Mouse (Mus musculus): ENCODE data around the gene Ank2. TPM values are rescaled to one million over a fixed set of nuclear protein-coding genes. Genes with fewer than 3 reads are reported as not detected.

The Ank2 gene
- total and polyA plus RNA-seq, 2 experiments from 2014 or later, result 160 to 575 TPM

GRCm38 (mm10) chr3:127131048-127131447, 368.1 kb downstream of the Ank2 start:
- no peak overlapping the region for H3K4me3 ChIP-seq (ENCODE audit: low read depth, low read length)
- no peak for TF ChIP-seq CTCF (IDR thresholded peaks at IDR 0.05; ENCODE audit: low read depth)
- no peaks in the 10 kb centered on the region for H3K27me3 ChIP-seq (ENCODE audit: insufficient read depth, low read length)
- 36% methylated on average over 3 of the region's 3 CpGs for WGBS
- no peak overlapping the region for H3K27ac ChIP-seq (ENCODE audit: low read depth, low read length)
- H3K9me3 ChIP-seq (ENCODE audit: low read length), result no peaks in the 10 kb centered on the region
- ATAC-seq (no peak), DNase-seq (no peak)
- no peaks in the 10 kb centered on the region for H3K36me3 ChIP-seq (ENCODE audit: insufficient read depth)
- no peak overlapping the region for H3K9ac ChIP-seq
- H3K4me2 ChIP-seq (ENCODE audit: low read depth), result no peak overlapping the region
- 0 out of 2 replicates have a peak, but pooled peaks cover 4% of the 10 kb centered on the region for H3K4me1 ChIP-seq (ENCODE audit: insufficient read depth)

- H3K9ac ChIP-seq, result no peak overlapping the region
- no peak overlapping the region for H3K4me3 ChIP-seq (ENCODE audit: low read depth, low read length)
- TF ChIP-seq CTCF (IDR thresholded peaks at IDR 0.05; ENCODE audit: low read depth), result no peak
- DNase-seq, result no peak
- H3K36me3 ChIP-seq (ENCODE audit: insufficient read depth), result no peaks in the 10 kb centered on the region
- no peaks in the 10 kb centered on the region for H3K9me3 ChIP-seq (ENCODE audit: low read length)
- no peak overlapping the region for H3K4me2 ChIP-seq (ENCODE audit: low read depth)
- no peaks in the 10 kb centered on the region for H3K27me3 ChIP-seq (ENCODE audit: insufficient read depth, low read length)
- H3K4me1 ChIP-seq (ENCODE audit: insufficient read depth), result 0 out of 2 replicates have a peak, but pooled peaks cover 4% of the 10 kb centered on the region
- ATAC-seq, result no peak
- 23% methylated on average over 12 of the region's 12 CpGs for WGBS
- no peak overlapping the region for H3K27ac ChIP-seq (ENCODE audit: low read depth, low read length)
These were observed 368.9 kb downstream of the Ank2 start for GRCm38 (mm10) chr3:127130167-127130770.

GRCm38 (mm10) chr3:127129750-127130149, 369.4 kb downstream of the Ank2 start:
- no peak for DNase-seq
- ATAC-seq, result no peak
- Histone ChIP-seq H3K27ac (ENCODE audit: low read depth, low read length) (no peak overlapping the region), H3K4me2 (ENCODE audit: low read depth) (no peak overlapping the region), H3K4me1 (ENCODE audit: insufficient read depth) (0 out of 2 replicates have a peak, but pooled peaks cover 4% of the 10 kb centered on the region), H3K27me3 (ENCODE audit: insufficient read depth, low read length) (no peaks in the 10 kb centered on the region), H3K36me3 (ENCODE audit: insufficient read depth) (no peaks in the 10 kb centered on the region), H3K9me3 (ENCODE audit: low read length) (no peaks in the 10 kb centered on the region), H3K9ac (no peak overlapping the region), H3K4me3 (ENCODE audit: low read depth, low read length) (no peak overlapping the region)
- 50% methylated on average over 1 of the region's 1 CpGs for WGBS
- TF ChIP-seq CTCF (IDR thresholded peaks at IDR 0.05; ENCODE audit: low read depth), result no peak

- no peaks in the 10 kb centered on the region for H3K36me3 ChIP-seq (ENCODE audit: insufficient read depth)
- WGBS, result 75% methylated on average over 1 of the region's 1 CpGs
- no peak for ATAC-seq
These were observed 371.5 kb downstream of the Ank2 start for GRCm38 (mm10) chr3:127127611-127128010.

GRCm38 (mm10) chr3:127126220-127126619, 372.9 kb downstream of the Ank2 start:
- ATAC-seq, result no peak
- H3K9ac ChIP-seq, result no peak overlapping the region
- WGBS, result 64% methylated on average over 3 of the region's 3 CpGs
- H3K4me1 ChIP-seq (ENCODE audit: insufficient read depth), result peaks cover 9% of the 10 kb centered on the region; the same call in 1 of the 2 replicates
- no peak for TF ChIP-seq CTCF (IDR thresholded peaks at IDR 0.05; ENCODE audit: low read depth)
- DNase-seq, result no peak
- no peak overlapping the region for H3K27ac ChIP-seq (ENCODE audit: low read depth, low read length)
- no peak overlapping the region for H3K4me3 ChIP-seq (ENCODE audit: low read depth, low read length)
- H3K4me2 ChIP-seq (ENCODE audit: low read depth), result no peak overlapping the region
- H3K9me3 ChIP-seq (ENCODE audit: low read length), result no peaks in the 10 kb centered on the region
- no peaks in the 10 kb centered on the region for H3K27me3 ChIP-seq (ENCODE audit: insufficient read depth, low read length)
- H3K36me3 ChIP-seq (ENCODE audit: insufficient read depth), result no peaks in the 10 kb centered on the region

More at GRCm38 (mm10) chr3:127127611-127128010, 371.5 kb downstream of the Ank2 start:
- H3K9me3 ChIP-seq (ENCODE audit: low read length), result no peaks in the 10 kb centered on the region
- DNase-seq, result no peak
- no peak overlapping the region for H3K4me3 ChIP-seq (ENCODE audit: low read depth, low read length)
- no peak for TF ChIP-seq CTCF (IDR thresholded peaks at IDR 0.05; ENCODE audit: low read depth)
- no peak overlapping the region for H3K27ac ChIP-seq (ENCODE audit: low read depth, low read length)
- no peak overlapping the region for H3K4me2 ChIP-seq (ENCODE audit: low read depth)
- peaks cover 9% of the 10 kb centered on the region; the same call in 1 of the 2 replicates for H3K4me1 ChIP-seq (ENCODE audit: insufficient read depth)
- no peaks in the 10 kb centered on the region for H3K27me3 ChIP-seq (ENCODE audit: insufficient read depth, low read length)
- H3K9ac ChIP-seq, result no peak overlapping the region

- DNase-seq (no peak), ATAC-seq (no peak; the same call in 1 of the 2 replicates)
- no peak overlapping the region for H3K9ac ChIP-seq
- TF ChIP-seq CTCF (IDR thresholded peaks at IDR 0.05; ENCODE audit: low read depth), result no peak
- H3K4me3 ChIP-seq (ENCODE audit: low read depth, low read length), result no peak overlapping the region
- H3K4me1 ChIP-seq (ENCODE audit: insufficient read depth), result peaks cover 5% of the 10 kb centered on the region; the same call in 1 of the 2 replicates
- H3K27ac ChIP-seq (ENCODE audit: low read depth, low read length), result no peak overlapping the region
- no peaks in the 10 kb centered on the region for H3K9me3 ChIP-seq (ENCODE audit: low read length)
- H3K27me3 ChIP-seq (ENCODE audit: insufficient read depth, low read length), result no peaks in the 10 kb centered on the region
- H3K4me2 ChIP-seq (ENCODE audit: low read depth), result no peak overlapping the region
- 35% methylated on average over 10 of the region's 10 CpGs for WGBS
- no peaks in the 10 kb centered on the region for H3K36me3 ChIP-seq (ENCODE audit: insufficient read depth)
These were observed 374.7 kb downstream of the Ank2 start for GRCm38 (mm10) chr3:127124375-127124993.

GRCm38 (mm10) chr3:127123376-127123775, 375.8 kb downstream of the Ank2 start:
- Histone ChIP-seq H3K4me2 (ENCODE audit: low read depth) (no peak overlapping the region), H3K9ac (no peak overlapping the region), H3K36me3 (ENCODE audit: insufficient read depth) (no peaks in the 10 kb centered on the region), H3K4me1 (ENCODE audit: insufficient read depth) (peaks cover 5% of the 10 kb centered on the region; the same call in 1 of the 2 replicates), H3K4me3 (ENCODE audit: low read depth, low read length) (no peak overlapping the region), H3K27ac (ENCODE audit: low read depth, low read length) (no peak overlapping the region), H3K9me3 (ENCODE audit: low read length) (no peaks in the 10 kb centered on the region), H3K27me3 (ENCODE audit: insufficient read depth, low read length) (no peaks in the 10 kb centered on the region)
- 62% methylated on average over 8 of the region's 8 CpGs for WGBS
- TF ChIP-seq CTCF (IDR thresholded peaks at IDR 0.05; ENCODE audit: low read depth), result no peak
- DNase-seq, result no peak
- ATAC-seq, result no peak

Data from forebrain, postnatal 0 days (tissue).